Mouse (Mus musculus) mature B cell (primary cell): ENCODE results near the gene Wdr20.

Source experiments
- in situ Hi-C: fragments of 300-500 bp; cut with MboI; formaldehyde crosslinking; loops from 2 replicates; pipeline ENCODE4 v1.14.3; 2019

Gene Wdr20

GRCm38 (mm10) chr12:110814924-110815323, 77.2 kb downstream of the Wdr20 start:
- in situ Hi-C loops = no loop called here

- in situ Hi-C loops = no loop called here
These were observed 79.1 kb downstream of the Wdr20 start for GRCm38 (mm10) chr12:110816833-110817232.

GRCm38 (mm10) chr12:110819367-110819766, 81.6 kb downstream of the Wdr20 start:
- in situ Hi-C loops = no loop called here

- in situ Hi-C loops = no loop called here
These were observed 84.0 kb downstream of the Wdr20 start for GRCm38 (mm10) chr12:110821787-110822186.

GRCm38 (mm10) chr12:110822366-110822765, 84.6 kb downstream of the Wdr20 start:
- in situ Hi-C loops = no loop called here

- in situ Hi-C loops = no loop called here
These were observed 91.2 kb downstream of the Wdr20 start for GRCm38 (mm10) chr12:110828908-110829307.

GRCm38 (mm10) chr12:110830293-110831024, 92.7 kb downstream of the Wdr20 start:
- in situ Hi-C loops = no loop called here

GRCm38 (mm10) chr12:110835182-110835581, 97.4 kb downstream of the Wdr20 start:
- in situ Hi-C loops = no loop called here

- in situ Hi-C loops = no loop called here
These were observed 99.0 kb downstream of the Wdr20 start for GRCm38 (mm10) chr12:110836729-110837128.

- in situ Hi-C loops = no loop called here
These were observed 99.6 kb downstream of the Wdr20 start for GRCm38 (mm10) chr12:110837192-110837841.

GRCm38 (mm10) chr12:110837850-110838249, 100.1 kb downstream of the Wdr20 start:
- in situ Hi-C loops = no loop called here

GRCm38 (mm10) chr12:110840348-110841198, 102.8 kb downstream of the Wdr20 start, which contains the start of gene Mok:
Gene Mok, minus strand, starts transcription at chr12:110840939.
- in situ Hi-C loops = loop anchor here (5.0 to 10.0 kb wide), 2 partner anchors 248 to 396 kb away; partner anchors contain the start of gene Ppp2r5c

GRCm38 (mm10) chr12:110841731-110842493, 104.2 kb downstream of the Wdr20 start:
- in situ Hi-C loops = loop anchor here (5.0 to 10.0 kb wide), 2 partner anchors 250 to 397 kb away; partner anchors contain the start of gene Ppp2r5c

GRCm38 (mm10) chr12:110843194-110844048, 105.7 kb downstream of the Wdr20 start:
- in situ Hi-C loops = loop anchor here (5.0 to 10.0 kb wide), 2 partner anchors 251 to 399 kb away; partner anchors contain the start of gene Ppp2r5c

- in situ Hi-C loops = loop anchor here (5.0 to 10.0 kb wide), 2 partner anchors 252 to 400 kb away; partner anchors contain the start of gene Ppp2r5c
These were observed 106.7 kb downstream of the Wdr20 start for GRCm38 (mm10) chr12:110844227-110845130.

- in situ Hi-C loops = loop anchor here (10.0 kb wide), 1 partner anchor 401 kb away; the partner anchor contains the start of gene Ppp2r5c
These were observed 107.6 kb downstream of the Wdr20 start for GRCm38 (mm10) chr12:110845131-110845880.

- in situ Hi-C loops = loop anchor here (10.0 kb wide), 1 partner anchor 401 kb away; the partner anchor contains the start of gene Ppp2r5c
These were observed 108.5 kb downstream of the Wdr20 start for GRCm38 (mm10) chr12:110846191-110846765.
